Mouse (Mus musculus) adrenal gland, postnatal 10 days (tissue): ENCODE data around the gene Gm44973. TPM values are rescaled to one million over a fixed set of nuclear protein-coding genes. Genes with fewer than 3 reads are reported as not detected.

Experiments used
- total RNA-seq, 2 experiments: library from RNA; stranded (reverse); gene quantifications; 2 replicates each; pipeline ENCODE4 v1.2.3; 2021

Gene Gm44973
- total RNA-seq, 2 experiments from 2014 or later, result not detected

Other genes with a start within 250 kb of the Gm44973 start
- not detected for gene Fam71e2, start 244.2 kb upstream of the Gm44973 start, total RNA-seq
- gene Il11, start 232.6 kb upstream of the Gm44973 start, total RNA-seq, result under 1 TPM; 0.12 to 0.18 TPM
- not detected for gene Tmem190, start 232.6 kb upstream of the Gm44973 start, total RNA-seq
- gene Tmem238, start 225.8 kb upstream of the Gm44973 start, total RNA-seq, result 10 to 100 TPM; 10.4 to 11.3 TPM
- gene Rpl28, start 222.6 kb upstream of the Gm44973 start, total RNA-seq, result 1,000 to 10,000 TPM; 1,057 to 1,113 TPM
- 100 to 1,000 TPM; 122 to 126 TPM for gene Ube2s, start 202.9 kb upstream of the Gm44973 start, total RNA-seq
- 1 to 10 TPM; 1.3 to 3.1 TPM for gene Shisa7, start 170.8 kb upstream of the Gm44973 start, total RNA-seq
- gene Isoc2b, start 145.2 kb upstream of the Gm44973 start, total RNA-seq, result 10 to 100 TPM in 1 of 2 experiments, 1 to 10 TPM in 1; 6.8 to 13.3 TPM
- gene Isoc2a, start 138.3 kb upstream of the Gm44973 start, total RNA-seq, result 10 to 100 TPM; 52.8 to 56.8 TPM
- not detected for gene Gm36210, start 109.0 kb upstream of the Gm44973 start, total RNA-seq
- 10 to 100 TPM; 14.7 to 16.4 TPM for gene Zfp628, start 100.3 kb upstream of the Gm44973 start, total RNA-seq
- gene Nat14, start 93.5 kb upstream of the Gm44973 start, total RNA-seq, result 1 to 10 TPM; 5.5 to 8.5 TPM
- gene Ssc5d, start 89.7 kb upstream of the Gm44973 start, total RNA-seq, result 1 to 10 TPM; 5.9 to 6.9 TPM
- gene Sbk2, start 51.1 kb upstream of the Gm44973 start, total RNA-seq, result 1 to 10 TPM; 1.6 to 3.1 TPM
- under 1 TPM; 0.24 to 0.30 TPM for gene Sbk3, start 44.3 kb upstream of the Gm44973 start, total RNA-seq
- gene Zfp579, start 19.3 kb upstream of the Gm44973 start, total RNA-seq, result 10 to 100 TPM; 16.0 to 19.9 TPM
- gene Zfp524, start 1.1 kb upstream of the Gm44973 start, total RNA-seq, result 10 to 100 TPM; 12.6 to 13.2 TPM
- gene Fiz1, start 799 bp upstream of the Gm44973 start, total RNA-seq, result 10 to 100 TPM; 24.4 to 27.7 TPM
- gene Zfp865, start 4.9 kb downstream of the Gm44973 start, total RNA-seq, result 10 to 100 TPM; 22.9 to 30.0 TPM
- gene Ccdc106, start 5.1 kb downstream of the Gm44973 start, total RNA-seq, result 1 to 10 TPM; 2.1 to 2.6 TPM
- gene 4632433K11Rik, start 18.6 kb downstream of the Gm44973 start, total RNA-seq, result not detected
- 1 to 10 TPM; 5.7 to 7.3 TPM for gene Zfp784, start 22.9 kb downstream of the Gm44973 start, total RNA-seq
- 10 to 100 TPM; 11.4 to 13.1 TPM for gene Zfp580, start 36.0 kb downstream of the Gm44973 start, total RNA-seq
- 100 to 1,000 TPM; 142 to 161 TPM for gene U2af2, start 46.6 kb downstream of the Gm44973 start, total RNA-seq
- 100 to 1,000 TPM; 144 to 150 TPM for gene Epn1, start 64.7 kb downstream of the Gm44973 start, total RNA-seq
- gene Rfpl4, start 101.5 kb downstream of the Gm44973 start, total RNA-seq, result not detected
- 1 to 10 TPM; 2.2 to 3.1 TPM for gene Rasl2-9, start 110.5 kb downstream of the Gm44973 start, total RNA-seq
- not detected for gene Vmn1r55, start 134.2 kb downstream of the Gm44973 start, total RNA-seq
- gene Vmn1r56, start 181.3 kb downstream of the Gm44973 start, total RNA-seq, result not detected
- gene Vmn1r57, start 203.0 kb downstream of the Gm44973 start, total RNA-seq, result not detected